In genomic region chrX:169988571-169989218, GRCm38 (mm10) we compare ENCODE assay signal across 7 mouse cellular contexts. TPM values are rescaled to one million over a fixed set of nuclear protein-coding genes. Genes with fewer than 3 reads are reported as not detected.
DNase-seq lines count a peak whose midpoint lies in the region; ATAC-seq and TF ChIP-seq lines count a peak whose summit lies in the region.
"Not testable (repeated sequence)": the region's sequence is repeated elsewhere in the genome, so short reads cannot be mapped to it uniquely, and the experiment has no call there.

No protein-coding gene starts in this region.

- not testable (repeated sequence) for H3K4me3 ChIP-seq in limb, embryonic 12.5 days (replicated peaks); midbrain, embryonic 13.5 days (replicated peaks); spleen, adult 2 months (ENCODE audit: extremely low read depth, insufficient read depth, insufficient read length)

- H3K4me1 ChIP-seq in limb, embryonic 12.5 days (replicated peaks); midbrain, embryonic 13.5 days (replicated peaks); spleen, adult 2 months (ENCODE audit: control insufficient read depth, insufficient read depth, insufficient read length): not testable (repeated sequence)

- TF ChIP-seq CTCF in spleen, adult 2 months (IDR thresholded peaks at IDR 0.05; ENCODE audit: extremely low read depth, insufficient read depth, insufficient read length, insufficient replicate concordance): not testable (repeated sequence)

- ATAC-seq in limb, embryonic 12.5 days (ENCODE audit: insufficient number of reproducible peaks, insufficient read depth, low FRiP score, low TSS enrichment, low read depth): 0 out of 2 replicates have a peak, but pooled peaks have one; percentile 44
- ATAC-seq in midbrain, embryonic 13.5 days: peak; percentile 21

- not testable (repeated sequence) for TF ChIP-seq POLR2A in spleen, adult 2 months (IDR thresholded peaks at IDR 0.05; ENCODE audit: low read depth, low read length)

- H3K4me2 ChIP-seq in limb, embryonic 12.5 days; midbrain, embryonic 13.5 days (replicated peaks): not testable (repeated sequence)

- peaks cover 54% of the 10 kb centered on the region for H3K9me3 ChIP-seq in limb, embryonic 12.5 days
- peaks cover 49% of the 10 kb centered on the region for H3K9me3 ChIP-seq in midbrain, embryonic 13.5 days

- H3K27me3 ChIP-seq in limb, embryonic 12.5 days; midbrain, embryonic 13.5 days; spleen, adult 2 months (ENCODE audit: control insufficient read depth, insufficient read depth, low read length): not testable (repeated sequence)

- WGBS in limb, embryonic 12.5 days: 93% methylated on average over 56 of the region's 56 CpGs
- 93% methylated on average over 56 of the region's 56 CpGs for WGBS in midbrain, embryonic 13.5 days
- WGBS in spleen, adult 2 months: 94% methylated on average over 56 of the region's 56 CpGs

- peaks cover 55% of the 10 kb centered on the region for H3K36me3 ChIP-seq in limb, embryonic 12.5 days
- H3K36me3 ChIP-seq in midbrain, embryonic 13.5 days: peaks cover 50% of the 10 kb centered on the region
- peaks cover 13% of the 10 kb centered on the region for H3K36me3 ChIP-seq in spleen, adult 2 months (ENCODE audit: control insufficient read depth, insufficient read depth, low read length)

- H3K27ac ChIP-seq in limb, embryonic 12.5 days; midbrain, embryonic 13.5 days; spleen, adult 2 months (ENCODE audit: insufficient read depth, low read length): not testable (repeated sequence)

- peak; percentile 62 for DNase-seq in adrenal gland, adult 8-10 months
- DNase-seq in embryo, embryonic 9.5 days (ENCODE audit: extremely low spot score): peak; percentile 2
- DNase-seq in gastrocnemius, postnatal 4 days (ENCODE audit: low spot score in 2 of 2): peak; percentile 66 to 82
- peak; percentile 12 for DNase-seq in kidney, adult 11 months
- DNase-seq in spleen, adult 2 months (ENCODE audit: low read depth in 1 of 2, low spot score in 2 of 2): peak; percentile 33 to 62

- H3K9ac ChIP-seq in limb, embryonic 12.5 days (replicated peaks); midbrain, embryonic 13.5 days (replicated peaks): not testable (repeated sequence)

RNA-seq across cellular contexts. Expression of gene Gm21887, which starts 20.8 kb away (rescaled TPM):
- total RNA-seq in adrenal gland, adult 8-10 months (2022): 100 to 1,000 TPM; 122 to 338 (median 214) TPM
- total RNA-seq in gastrocnemius, postnatal 4 days (2021): 100 to 1,000 TPM in 1 of 2 experiments, 10 to 100 TPM in 1; 93.0 to 116 TPM
- 190 and 276 TPM in 2 replicates for polyA plus RNA-seq in limb, embryonic 12.5 days (2016; fragmentation: Nextera tagmentation; extraction: Ambion mirVana)
- polyA plus RNA-seq in midbrain, embryonic 13.5 days (2015; fragmentation: Nextera tagmentation; extraction: Ambion mirVana): 164 and 183 TPM in 2 replicates
- 605 and 1,690 TPM in 2 replicates for polyA plus RNA-seq in spleen, adult 2 months (2012; rRNA removed)

Comparison
In these comparisons a context has a peak if more than half of its experiments do, and no peak if none do; other contexts are left out.
1. DNase-seq: peak in every context shown above with its lines; median percentile 74 in gastrocnemius, postnatal 4 days; 62 in adrenal gland, adult 8-10 months; 48 in spleen, adult 2 months; 12 in kidney, adult 11 months; 2 in embryo, embryonic 9.5 days.